Mouse (Mus musculus): ENCODE results near the gene Hsd11b1. TPM values are rescaled to one million over a fixed set of nuclear protein-coding genes. Genes with fewer than 3 reads are reported as not detected.
A peak's percentile ranks its signal among the peaks of the same experiment; 100 is the strongest.

Gene Hsd11b1
- 26.4 and 82.7 TPM in 2 replicates for total RNA-seq (2021)
- long read RNA-seq, experiment 1, transcript Hsd11b1-205 (7 exons, 1,355 nt): major isoform, 31 of 48 reads
- long read RNA-seq, experiment 1, partial matches to known transcripts: 3 of 48 reads
- long read RNA-seq, experiment 1, other reads (novel, unspliced or antisense): 10 of 48 reads
- long read RNA-seq, experiment 2, transcript Hsd11b1-205 (7 exons, 1,355 nt): minor isoform, 11 of 72 reads
- long read RNA-seq, experiment 2, transcript Hsd11b1-201 (6 exons, 1,623 nt): major isoform, 48 of 72 reads
- long read RNA-seq, experiment 2, partial matches to known transcripts: 6 of 72 reads
- long read RNA-seq, experiment 2, other reads (novel, unspliced or antisense): 6 of 72 reads

DNA sequence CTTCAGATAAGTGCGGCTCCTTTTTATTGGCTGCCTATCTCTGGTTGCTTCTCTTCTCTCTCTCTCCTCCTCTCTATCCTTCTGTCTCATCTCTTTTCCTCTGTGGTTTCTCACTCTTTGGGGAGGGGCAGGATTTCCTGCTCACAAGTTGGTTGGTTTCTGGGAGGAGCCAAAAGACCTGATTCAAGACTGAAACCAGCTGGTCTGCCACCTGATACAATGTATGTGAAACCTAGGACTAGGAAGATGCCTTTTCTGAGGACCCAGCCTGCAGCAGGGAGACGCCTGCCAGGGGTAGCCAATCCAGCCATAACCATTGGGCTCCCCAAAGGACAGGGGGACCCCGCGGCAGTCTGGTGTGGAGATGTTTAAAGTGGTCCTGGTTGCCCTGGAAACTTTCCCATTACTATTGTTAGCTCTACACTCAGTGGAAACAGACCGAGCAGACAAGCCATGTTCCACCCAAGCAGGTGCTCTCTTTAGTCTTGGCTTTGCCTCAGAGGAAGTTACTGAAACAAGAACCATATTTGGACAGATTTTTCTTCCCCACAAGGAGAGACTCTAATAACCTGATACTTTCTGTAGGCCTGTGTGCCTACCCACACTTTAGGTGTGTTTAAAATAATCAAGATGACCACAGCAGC, at the start of gene Hsd11b1:
Gene Hsd11b1 (minus strand): TSS at position 121 of the 644 bp plus-strand sequence.
- no peak for DNase-seq

- peak; percentile 57 for DNase-seq
These were observed 47.7 kb upstream of the Hsd11b1 start for GRCm38 (mm10) chr1:193311596-193311995.

DNA sequence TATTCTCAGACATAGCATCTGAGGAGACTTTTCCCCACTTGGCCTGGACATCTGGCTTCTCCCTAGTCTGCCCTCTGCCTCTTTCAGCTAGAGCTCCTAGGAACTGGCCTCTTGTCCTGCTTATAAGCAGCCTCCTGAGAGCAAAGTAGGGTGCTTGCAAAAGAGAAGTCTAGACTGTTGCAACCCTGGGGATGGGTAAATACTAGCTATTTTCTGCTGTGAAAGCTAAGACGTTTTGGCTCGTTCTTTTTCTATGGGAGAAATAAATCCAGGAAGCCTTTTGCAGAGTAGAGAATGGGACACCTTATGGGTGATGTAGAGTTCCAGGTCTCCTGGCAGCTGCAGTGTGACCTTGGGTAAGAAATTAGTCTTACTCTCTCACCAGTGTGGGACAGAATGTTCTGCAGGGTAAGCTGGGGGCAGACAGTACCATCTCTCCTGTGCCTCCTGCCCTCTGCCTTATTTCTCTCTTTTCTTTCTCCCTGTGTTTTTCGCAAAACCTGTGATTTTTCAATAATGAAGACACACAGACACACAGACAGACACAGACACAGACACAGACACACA, 46.7 kb upstream of the Hsd11b1 start:
- DNase-seq: peak; percentile 53

DNA sequence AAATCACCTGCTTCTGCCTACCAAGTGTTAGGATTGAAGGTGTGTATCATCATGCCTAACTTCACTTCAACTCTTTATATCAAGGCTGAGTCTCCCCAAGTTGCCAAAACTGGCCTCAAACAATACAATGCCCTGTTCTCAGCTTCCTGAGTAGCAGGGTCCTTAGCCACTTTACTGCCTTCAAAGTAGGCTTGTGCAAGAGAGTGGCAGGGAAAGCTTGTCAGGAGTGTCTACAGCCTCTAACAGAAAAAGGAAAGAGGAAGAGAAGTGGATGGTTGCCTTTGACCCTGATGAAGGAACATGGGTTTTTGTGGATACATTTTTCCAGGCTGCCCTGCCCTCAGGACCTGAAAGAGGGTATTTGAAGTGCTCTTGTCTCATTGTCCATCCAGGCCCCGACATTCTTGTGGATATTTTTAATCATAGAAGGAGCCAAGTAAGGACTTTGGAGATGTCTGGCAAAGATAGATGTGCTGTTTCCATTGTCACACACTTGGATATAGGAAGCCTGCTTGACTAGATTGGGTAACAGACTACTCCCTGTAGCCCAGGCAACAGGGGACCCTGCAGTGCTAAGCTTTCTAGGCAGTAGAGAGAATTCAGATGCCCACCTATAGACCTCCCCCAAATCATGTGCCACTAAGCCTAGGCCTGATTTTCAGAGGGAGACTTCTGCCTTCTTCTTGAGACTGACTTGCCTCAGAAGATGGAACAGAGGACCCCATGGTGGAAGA, 46.1 kb upstream of the Hsd11b1 start:
- DNase-seq: no peak

GRCm38 (mm10) chr1:193306832-193307231, 43.0 kb upstream of the Hsd11b1 start:
- no peak for DNase-seq

DNA sequence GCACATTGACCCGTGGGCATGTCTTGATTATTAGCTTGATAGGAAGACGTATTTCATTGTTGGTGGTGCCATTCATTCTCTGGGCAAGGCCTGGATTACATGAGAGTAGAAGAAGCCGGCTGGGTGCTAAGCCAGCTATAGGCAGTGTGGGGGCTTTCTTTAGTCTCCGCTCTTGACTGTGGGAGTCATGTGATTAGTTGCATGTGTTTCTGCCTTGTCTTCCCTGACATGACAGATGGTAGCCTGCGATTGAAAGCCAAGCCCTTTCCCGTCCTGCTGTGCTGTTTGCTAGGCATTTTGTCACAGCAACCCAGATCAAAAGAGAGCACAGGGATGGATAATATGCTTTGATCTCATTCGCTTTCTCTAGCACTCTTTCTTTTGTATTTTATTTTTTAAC, 41.5 kb upstream of the Hsd11b1 start:
- no peak for DNase-seq

GRCm38 (mm10) chr1:193303096-193303495, 39.2 kb upstream of the Hsd11b1 start:
- no peak for DNase-seq

DNA sequence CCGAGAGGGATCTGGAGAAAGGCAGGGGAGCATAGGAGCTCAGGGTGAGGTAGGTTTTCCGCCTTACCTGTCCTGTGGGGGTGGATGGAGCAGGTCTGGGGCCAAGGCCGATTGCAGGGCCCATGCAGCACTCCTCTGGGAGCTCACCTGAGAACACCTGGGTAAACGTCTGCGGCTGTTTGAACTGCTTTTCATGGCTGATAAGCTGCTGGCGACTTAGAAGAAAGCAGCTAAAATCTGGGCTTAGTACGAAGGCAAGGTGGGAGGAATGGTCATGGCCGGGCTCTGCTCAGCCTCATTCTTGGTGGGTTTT, 38.2 kb upstream of the Hsd11b1 start:
- DNase-seq: no peak

DNA sequence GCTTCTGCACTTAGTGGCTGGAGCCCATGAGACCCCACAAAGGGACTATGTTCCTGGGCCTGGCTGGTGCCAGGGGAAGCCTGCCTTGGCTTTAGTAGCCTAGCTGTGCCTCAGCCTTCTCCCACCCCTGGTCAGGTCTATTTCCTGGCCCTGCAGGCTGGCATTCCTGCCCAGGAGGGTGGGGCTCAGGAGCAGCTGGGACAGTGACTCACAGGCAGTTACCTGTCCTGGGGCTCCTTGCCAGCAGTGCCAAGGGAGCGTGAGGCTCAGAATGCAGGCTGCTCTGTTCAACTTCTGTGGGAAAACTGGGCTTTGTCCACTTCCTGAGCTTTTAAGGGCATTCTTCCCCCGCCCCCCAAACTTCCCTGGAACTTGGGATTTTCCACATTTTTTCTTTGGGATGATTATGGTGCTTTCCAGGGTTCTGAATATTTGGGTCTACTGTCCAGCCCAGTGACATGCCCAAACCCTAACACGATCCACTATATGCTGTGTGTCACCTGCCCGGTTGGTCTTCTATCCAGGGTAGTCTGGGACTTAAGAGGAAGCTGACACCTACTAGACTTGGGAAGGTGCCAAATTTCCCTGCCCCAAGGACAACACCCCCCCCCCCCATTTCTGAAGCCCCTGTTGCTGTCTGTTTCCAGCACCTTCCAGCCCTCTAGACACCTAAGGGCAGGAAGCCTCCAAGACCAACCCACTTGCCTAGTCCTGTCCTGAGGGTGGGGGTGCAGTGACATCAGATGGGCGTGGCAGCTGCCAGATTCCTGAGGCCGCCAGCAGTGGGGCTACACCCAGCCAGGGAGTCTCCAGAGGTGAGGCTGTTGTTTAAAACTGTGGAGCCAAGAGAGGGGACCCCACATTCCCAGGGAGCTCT, 37.6 kb upstream of the Hsd11b1 start:
- DNase-seq: no peak

DNA sequence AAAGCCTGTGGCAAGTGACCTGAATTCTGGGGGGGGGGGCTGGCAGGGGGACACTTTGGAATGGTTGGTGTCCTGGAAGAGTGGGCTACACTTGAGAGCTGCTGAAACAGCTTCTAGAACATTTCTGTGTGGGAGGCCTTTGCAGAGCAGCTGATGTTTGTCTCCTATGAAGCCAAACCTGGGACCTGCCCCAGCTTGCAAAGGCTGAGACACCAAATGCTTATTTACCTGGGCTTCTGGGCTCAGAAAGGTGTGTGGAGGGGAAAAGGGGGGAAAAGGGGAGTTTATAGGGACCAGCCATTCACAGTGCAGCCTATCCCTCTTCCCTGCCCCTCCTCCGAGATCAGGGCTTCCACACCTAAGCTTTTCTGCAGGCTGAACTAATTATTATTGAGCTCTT, 36.1 kb upstream of the Hsd11b1 start:
- no peak for DNase-seq

GRCm38 (mm10) chr1:193298141-193298765, 34.4 kb upstream of the Hsd11b1 start:
- peak; percentile 35 for DNase-seq

- DNase-seq: no peak
These were observed 32.0 kb upstream of the Hsd11b1 start for GRCm38 (mm10) chr1:193295920-193296319.

DNA sequence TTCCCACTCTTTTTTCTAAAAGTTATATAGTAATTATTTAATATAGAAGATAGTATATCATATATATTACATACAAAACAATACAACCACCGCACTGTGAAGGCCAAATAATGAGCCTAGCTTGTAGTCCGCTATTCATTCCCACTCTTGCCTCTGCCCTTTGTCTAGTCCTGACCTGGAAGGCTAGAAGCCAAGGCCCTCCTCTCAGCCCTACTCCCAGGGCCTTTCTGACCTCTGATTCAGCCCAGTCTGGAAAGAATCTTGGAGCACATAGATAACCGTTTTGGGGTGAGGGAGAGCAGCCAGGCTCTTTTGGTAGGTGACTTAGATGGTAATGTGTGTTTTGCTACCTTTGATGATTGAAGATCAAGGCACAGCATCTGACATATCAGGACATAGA, 30.1 kb upstream of the Hsd11b1 start:
- DNase-seq: peak; percentile 42

DNA sequence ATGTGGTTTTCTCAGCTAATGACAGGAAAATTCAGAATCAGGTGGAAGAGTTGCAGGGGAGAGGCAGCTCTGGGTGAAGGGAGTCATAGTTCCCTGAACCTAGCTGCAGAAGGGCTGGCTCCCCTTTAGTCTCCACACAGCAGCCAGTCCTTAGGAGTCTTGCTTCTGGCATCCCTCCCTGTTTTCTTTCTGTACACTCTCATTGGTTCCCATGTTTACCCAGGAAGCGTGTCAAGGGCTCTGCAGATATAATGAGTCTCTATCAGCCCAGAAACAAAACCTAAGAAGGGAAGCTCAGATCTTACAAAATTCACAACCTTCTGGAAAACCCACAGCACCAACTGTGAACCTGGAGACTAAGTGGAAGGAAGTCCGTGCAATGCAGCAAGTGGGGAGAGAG, 29.2 kb upstream of the Hsd11b1 start:
- no peak for DNase-seq

DNA sequence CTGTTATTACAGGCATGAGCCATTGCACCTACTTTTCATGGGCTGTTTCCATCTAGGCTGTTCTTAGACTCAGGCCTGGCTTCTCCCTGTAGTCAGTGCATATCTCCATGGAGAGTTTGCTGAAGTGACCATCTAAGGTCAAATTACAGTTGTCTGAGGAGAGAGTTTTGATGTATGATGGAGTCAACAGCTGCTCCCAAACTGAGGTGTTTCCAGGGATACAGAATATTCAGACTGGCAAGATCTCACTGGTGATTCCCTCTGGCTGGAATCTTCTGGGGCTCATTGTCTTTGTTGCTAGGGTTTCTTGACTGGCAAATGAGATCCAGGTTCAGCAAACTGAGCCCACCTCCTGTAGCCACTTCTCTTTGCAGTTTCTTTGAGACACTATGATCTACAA, 26.8 kb upstream of the Hsd11b1 start:
- no peak for DNase-seq

- no peak for DNase-seq
These were observed 26.0 kb upstream of the Hsd11b1 start for GRCm38 (mm10) chr1:193289914-193290313.

DNA sequence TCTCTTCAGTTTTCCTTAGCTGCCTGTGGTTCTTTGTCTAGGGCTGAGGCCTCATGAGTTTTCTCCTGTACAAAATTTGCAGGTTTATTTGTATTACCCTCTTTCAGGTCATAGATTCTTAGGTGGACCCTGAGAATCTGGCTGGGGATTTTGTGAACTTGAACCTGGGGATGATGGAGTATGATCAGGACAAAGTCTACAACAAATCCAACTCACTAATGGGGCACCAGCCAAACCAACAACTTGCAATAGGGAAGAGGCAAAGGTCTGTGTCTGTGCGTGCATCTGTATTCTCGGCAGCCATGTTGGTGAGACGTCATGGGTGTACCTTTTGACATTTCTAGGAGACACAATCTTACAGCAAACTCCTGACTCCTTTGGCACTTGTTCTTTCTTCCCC, 25.2 kb upstream of the Hsd11b1 start:
- DNase-seq: no peak

- DNase-seq: no peak
These were observed 23.7 kb upstream of the Hsd11b1 start for GRCm38 (mm10) chr1:193287578-193287977.

- DNase-seq: peak; percentile 28
These were observed 22.0 kb upstream of the Hsd11b1 start for GRCm38 (mm10) chr1:193285766-193286325.

- DNase-seq: no peak
These were observed 20.4 kb upstream of the Hsd11b1 start for GRCm38 (mm10) chr1:193284228-193284779.

GRCm38 (mm10) chr1:193281344-193281743, 17.5 kb upstream of the Hsd11b1 start:
- no peak for DNase-seq
